Mouse (Mus musculus): ENCODE measurements around the gene Fgf3. TPM values are rescaled to one million over a fixed set of nuclear protein-coding genes. Genes with fewer than 3 reads are reported as not detected.
"Not testable (repeated sequence)": the region's sequence is repeated elsewhere in the genome, so short reads cannot be mapped to it uniquely, and the experiment has no call there.

Gene Fgf3
- total RNA-seq, 2 experiments from 2014 or later = not detected

GRCm38 (mm10) chr7:144858702-144859101, 20.8 kb downstream of the Fgf3 start:
- no peak for DNase-seq

GRCm38 (mm10) chr7:144861056-144861768, 23.3 kb downstream of the Fgf3 start:
- DNase-seq = no peak

DNA sequence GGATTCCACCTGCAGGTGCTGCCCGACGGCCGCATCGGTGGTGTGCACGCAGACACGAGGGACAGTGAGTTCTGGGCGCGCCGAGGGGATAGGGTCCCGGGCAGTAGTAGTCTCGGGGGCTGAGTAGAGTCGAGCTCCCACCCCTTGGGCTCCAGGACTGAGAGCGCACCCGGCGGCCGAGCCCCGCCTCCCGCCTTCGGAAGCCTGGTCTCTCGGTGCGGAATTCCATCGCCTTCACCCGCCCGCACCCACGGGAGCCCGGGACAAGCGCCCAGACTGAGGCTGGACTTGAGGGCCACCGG, 23.8 kb downstream of the Fgf3 start:
- DNase-seq = no peak

DNA sequence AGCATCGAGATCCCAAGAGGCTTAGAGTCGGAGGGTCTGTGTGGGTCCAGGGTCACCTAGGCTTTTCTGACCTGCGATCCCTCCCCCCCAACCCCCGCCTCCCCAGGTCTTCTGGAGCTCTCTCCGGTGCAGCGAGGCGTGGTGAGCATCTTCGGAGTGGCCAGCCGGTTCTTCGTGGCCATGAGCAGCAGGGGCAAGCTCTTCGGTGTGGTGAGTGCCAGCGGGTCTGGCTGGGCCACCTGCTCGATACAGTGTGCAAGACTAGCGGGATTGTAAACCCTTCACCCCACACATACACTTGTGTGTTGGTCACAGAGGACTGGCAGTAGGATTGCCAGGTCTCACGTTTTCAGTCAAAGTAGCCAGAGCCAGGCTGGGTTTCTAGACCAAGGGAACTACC, 24.2 kb downstream of the Fgf3 start:
- no peak for DNase-seq

DNA sequence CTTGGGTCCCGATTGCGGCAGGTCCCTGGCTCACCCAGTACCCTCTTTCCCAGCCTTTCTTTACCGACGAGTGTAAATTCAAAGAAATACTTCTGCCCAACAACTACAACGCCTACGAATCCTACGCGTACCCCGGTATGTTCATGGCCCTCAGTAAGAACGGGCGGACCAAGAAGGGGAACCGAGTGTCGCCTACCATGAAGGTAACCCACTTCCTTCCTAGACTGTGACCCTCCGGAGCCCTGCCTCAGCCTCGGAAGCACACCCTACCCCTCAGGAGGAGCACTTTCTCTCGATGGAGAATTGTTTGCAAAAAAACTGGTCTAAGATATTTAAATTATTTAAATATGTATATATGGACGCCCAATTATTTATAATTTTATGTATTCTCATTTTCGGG, 24.8 kb downstream of the Fgf3 start:
- no peak for DNase-seq

DNA sequence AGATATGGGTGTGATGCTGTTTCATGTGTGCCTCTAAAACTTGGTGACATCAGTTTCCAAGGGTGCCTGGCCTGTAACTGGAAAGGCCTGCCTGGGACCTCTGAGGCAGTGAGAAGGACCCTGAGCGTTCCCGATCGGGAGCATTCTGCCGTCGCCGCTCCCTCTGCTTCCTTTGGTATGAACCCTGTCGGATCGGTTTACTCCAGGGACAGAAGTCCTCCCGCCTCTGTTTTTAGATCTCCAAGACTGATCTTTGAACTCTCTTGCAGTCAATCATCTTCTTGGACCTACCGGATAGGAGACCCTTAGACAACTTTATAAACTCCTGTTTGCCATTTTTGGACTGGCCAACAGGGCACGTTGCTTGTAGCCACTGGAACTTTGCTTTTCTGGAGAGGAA, 25.3 kb downstream of the Fgf3 start:
- DNase-seq = no peak

- DNase-seq = no peak
These were observed 26.3 kb downstream of the Fgf3 start for GRCm38 (mm10) chr7:144864160-144864670.

DNA sequence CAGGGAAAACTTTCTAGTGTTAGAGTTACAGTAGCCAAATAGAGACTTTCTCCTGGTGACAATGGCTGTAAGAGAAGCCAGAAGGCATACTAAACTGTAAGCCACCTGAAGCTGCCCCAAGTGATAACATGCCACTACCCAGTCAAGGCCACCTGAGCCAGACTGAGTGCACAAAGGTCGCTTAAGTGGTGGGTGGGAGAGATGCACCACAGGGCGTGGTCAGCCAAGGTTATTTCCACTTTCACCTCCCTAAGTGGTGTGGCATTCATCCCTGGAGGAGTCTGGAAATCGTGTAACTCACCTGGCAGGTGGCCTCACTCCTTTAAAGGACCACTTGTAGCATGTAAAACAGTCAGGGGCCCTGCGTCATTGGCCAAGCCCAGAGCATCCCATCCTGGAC, 29.3 kb downstream of the Fgf3 start:
- no peak for DNase-seq

DNA sequence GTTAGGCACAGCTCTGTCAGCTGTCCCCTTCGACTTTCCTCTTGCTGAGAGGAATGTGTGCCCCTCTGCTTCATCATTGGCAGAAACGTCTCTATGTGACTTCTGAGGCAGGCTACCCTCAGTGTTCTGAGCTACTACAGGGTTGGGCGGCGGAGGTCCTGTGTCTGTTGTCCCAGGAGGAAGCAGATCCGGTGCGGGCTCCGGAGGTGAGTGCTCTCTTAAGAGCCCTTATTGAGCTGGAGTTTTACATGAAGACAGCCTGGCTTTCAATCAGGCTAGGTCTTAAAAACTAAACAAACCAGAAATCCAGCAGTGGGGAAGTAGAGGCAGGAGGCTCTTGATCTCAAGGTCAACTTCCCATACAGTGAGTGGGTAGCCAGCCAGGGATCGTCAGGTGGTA, 29.7 kb downstream of the Fgf3 start:
- DNase-seq = no peak

- DNase-seq = no peak
These were observed 34.5 kb downstream of the Fgf3 start for GRCm38 (mm10) chr7:144872420-144872819.

- DNase-seq = no peak
These were observed 35.3 kb downstream of the Fgf3 start for GRCm38 (mm10) chr7:144873160-144873559.

GRCm38 (mm10) chr7:144874226-144874625, 36.3 kb downstream of the Fgf3 start:
- DNase-seq = no peak

GRCm38 (mm10) chr7:144878401-144878800, 40.5 kb downstream of the Fgf3 start:
- DNase-seq = no peak

DNA sequence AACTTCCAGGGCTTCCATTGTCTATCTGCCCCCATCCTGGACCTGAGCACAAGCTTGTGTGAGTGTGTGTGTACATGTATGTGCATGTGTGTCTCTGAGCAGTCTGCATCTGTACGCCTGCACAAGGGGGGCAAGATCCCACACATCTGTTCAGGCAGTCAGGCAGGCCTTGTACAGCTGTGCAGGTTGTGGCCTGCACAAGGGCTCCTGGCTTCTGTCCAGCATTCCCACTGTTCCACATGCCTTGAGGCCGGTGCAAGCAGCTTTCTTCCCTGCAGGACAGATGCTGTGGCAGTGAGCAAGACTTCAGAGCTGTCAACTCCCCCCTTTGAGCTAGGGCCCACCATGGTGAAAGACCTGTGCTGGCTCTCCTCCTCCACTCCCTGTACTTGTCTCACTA, 45.2 kb downstream of the Fgf3 start:
- DNase-seq = no peak

DNA sequence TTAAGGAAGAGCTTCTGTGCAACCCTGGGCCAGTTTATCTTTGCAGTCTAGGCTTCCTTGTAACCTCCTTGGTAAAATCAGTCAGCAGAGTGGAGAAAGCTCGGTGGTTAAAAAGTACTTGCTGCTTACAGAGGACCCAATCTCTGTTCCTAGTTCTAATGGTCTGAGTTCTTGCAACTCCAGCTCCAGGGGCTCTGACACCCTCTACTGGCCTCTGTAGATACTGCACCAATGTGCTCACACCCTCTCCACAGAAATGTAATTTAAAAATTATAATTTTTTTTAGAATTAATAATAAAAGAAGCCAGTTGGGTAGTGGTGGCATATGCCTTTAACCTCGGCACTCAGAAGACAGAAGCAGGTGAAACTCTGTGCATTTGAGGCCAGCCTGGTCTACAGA, 49.8 kb downstream of the Fgf3 start:
- no peak for DNase-seq

- no peak for DNase-seq
These were observed 50.8 kb downstream of the Fgf3 start for GRCm38 (mm10) chr7:144888564-144889299.

DNA sequence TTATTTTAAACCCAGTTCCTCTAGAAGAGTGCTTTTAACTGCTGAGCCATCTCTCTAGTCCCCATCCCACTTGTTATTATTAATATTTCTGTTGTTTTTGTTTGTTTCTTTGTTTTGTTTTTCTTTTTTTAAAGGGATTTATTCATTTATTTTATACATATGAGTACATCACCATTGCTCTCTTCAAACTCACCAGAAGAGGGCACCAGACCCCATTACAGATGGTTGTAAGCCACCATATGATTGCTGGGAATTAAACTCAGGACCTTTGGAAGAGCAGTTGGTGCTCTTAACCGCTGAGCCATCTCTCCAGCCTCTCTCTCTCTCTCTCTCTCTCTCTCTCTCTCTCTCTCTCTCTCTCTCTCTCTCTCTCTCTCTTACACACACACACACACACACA, 52.8 kb downstream of the Fgf3 start:
- DNase-seq = not testable (repeated sequence)

- DNase-seq = no peak
These were observed 54.0 kb downstream of the Fgf3 start for GRCm38 (mm10) chr7:144891863-144892262.

GRCm38 (mm10) chr7:144892322-144892721, 54.4 kb downstream of the Fgf3 start:
- DNase-seq = no peak

Other genes starting within 250 kb of the Fgf3 start
- 10 to 100 TPM; 12.5 to 15.9 TPM for gene Ano1, start 86.1 kb upstream of the Fgf3 start, total RNA-seq (2021)
- not detected for gene Fgf4, start 9.3 kb downstream of the Fgf3 start, total RNA-seq (2021)
- gene Fgf15, start 58.4 kb downstream of the Fgf3 start, total RNA-seq (2021) = not detected
- 10 to 100 TPM; 13.8 to 14.8 TPM for gene LTO1, start 77.0 kb downstream of the Fgf3 start, total RNA-seq (2021)
- 100 to 1,000 TPM; 128 to 130 TPM for gene Ccnd1, start 101.8 kb downstream of the Fgf3 start, total RNA-seq (2021)